Mouse (Mus musculus): ENCODE measurements around the gene Enpp3.

DNA sequence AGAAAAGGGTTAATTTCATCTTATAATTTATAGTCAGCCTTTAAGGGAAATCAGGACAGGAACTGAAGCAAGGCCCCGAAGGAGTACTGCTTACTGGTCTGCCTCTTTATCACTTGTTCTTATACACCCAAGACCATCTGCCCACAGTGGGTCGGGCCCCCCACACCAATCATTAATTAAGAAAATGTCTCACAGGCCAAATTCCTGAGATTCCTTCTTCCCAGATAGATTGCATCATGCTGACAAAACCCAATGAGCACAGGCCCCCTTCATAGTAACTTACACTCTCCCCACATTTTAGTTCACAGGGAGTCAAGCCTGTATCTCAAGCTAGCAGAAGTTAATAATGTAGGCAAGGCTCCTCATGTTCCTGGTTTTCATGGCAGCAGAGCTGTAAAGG is 625 bp downstream of the Enpp3 start:
- TF ChIP-seq POLR2A (IDR thresholded peaks at IDR 0.05; ENCODE audit: insufficient read depth, low read length) (no peak), CTCF (IDR thresholded peaks at IDR 0.05; ENCODE audit: low read depth, low read length) (no peak), EP300 (IDR thresholded peaks at IDR 0.05; ENCODE audit: insufficient read depth, low read depth, low read length) (no peak)

Measured in ES-Bruce4 (cell line).